Mouse (Mus musculus) right cerebral cortex, postnatal 4 days (tissue): Measurements from ENCODE around the gene Olfr1428.
"Not testable (repeated sequence)": the region's sequence is repeated elsewhere in the genome, so short reads cannot be mapped to it uniquely, and the experiment has no call there.

Experiments
- DNase-seq: peaks from one replicate; pipeline ENCODE4 v3.0.0-alpha.2; 2022

Olfr1428 gene

GRCm38 (mm10) chr19:12115797-12116196, at the start of gene Olfr1428:
TSS of gene Olfr1428 (minus strand) at chr19:12115897.
- DNase-seq = no peak

- DNase-seq = peak; percentile 35
Measured at GRCm38 (mm10) chr19:12145452-12145851, 29.8 kb upstream of the Olfr1428 start.

GRCm38 (mm10) chr19:12143356-12143755, 27.7 kb upstream of the Olfr1428 start:
- DNase-seq = no peak

- no peak for DNase-seq
Measured at GRCm38 (mm10) chr19:12134289-12134688, 18.6 kb upstream of the Olfr1428 start.

GRCm38 (mm10) chr19:12123103-12123502, 7.4 kb upstream of the Olfr1428 start, which contains the start of gene Olfr76:
TSS of gene Olfr76 (minus strand) at chr19:12123203.
- no peak for DNase-seq

- DNase-seq = no peak
Measured at GRCm38 (mm10) chr19:12116464-12116863, 767 bp upstream of the Olfr1428 start.

- DNase-seq = no peak
Measured at GRCm38 (mm10) chr19:12113807-12114206, 1.9 kb downstream of the Olfr1428 start.

GRCm38 (mm10) chr19:12104541-12104940, 11.2 kb downstream of the Olfr1428 start:
- DNase-seq = no peak

- DNase-seq = no peak
Measured at GRCm38 (mm10) chr19:12103234-12103633, 12.5 kb downstream of the Olfr1428 start, which contains the start of gene Olfr1427. TSS of gene Olfr1427 (minus strand) at chr19:12103334.

GRCm38 (mm10) chr19:12091913-12092312, 23.8 kb downstream of the Olfr1428 start, which contains the start of gene Olfr1426:
TSS of gene Olfr1426 (minus strand) at chr19:12092013.
- no peak for DNase-seq

GRCm38 (mm10) chr19:12077631-12078030, 38.1 kb downstream of the Olfr1428 start, which contains the start of gene Olfr1425:
TSS of gene Olfr1425 (minus strand) at chr19:12077731.
- not testable (repeated sequence) for DNase-seq

GRCm38 (mm10) chr19:12069546-12069945, 46.2 kb downstream of the Olfr1428 start:
- not testable (repeated sequence) for DNase-seq

- DNase-seq = not testable (repeated sequence)
Measured at GRCm38 (mm10) chr19:12067806-12068205, 47.9 kb downstream of the Olfr1428 start.

GRCm38 (mm10) chr19:12062582-12062981, 53.1 kb downstream of the Olfr1428 start, which contains the start of gene Olfr1424:
TSS of gene Olfr1424 (minus strand) at chr19:12062682.
- DNase-seq = not testable (repeated sequence)
